Mouse (Mus musculus) cerebellum, adult 2 months (tissue): ENCODE measurements around the gene Abca7.

ENCODE experiments used
- CTCF ChIP-seq: fragments of 200-500 bp; IDR thresholded peaks from 2 replicates; pipeline ENCODE4 v1.5.1; 2011; ENCODE audit warnings: low read depth, mild to moderate bottlenecking, control low read depth, low read length, moderate library complexity, borderline replicate concordance; ENCODE audit not compliant: insufficient read depth
- POLR2A ChIP-seq: fragments of 200-500 bp; IDR thresholded peaks from 2 replicates; pipeline ENCODE4 v1.6.1; 2011; ENCODE audit warnings: low read length, control low read depth, borderline replicate concordance; ENCODE audit not compliant: insufficient read depth

- TF ChIP-seq CTCF (peak; percentile 97), POLR2A (no peak)
These were observed 38.0 kb upstream of the Abca7 start for GRCm38 (mm10) chr10:79958140-79958816.
